Mouse (Mus musculus): ENCODE data around the gene Pck2. TPM values are rescaled to one million over a fixed set of nuclear protein-coding genes. Genes with fewer than 3 reads are reported as not detected.

Pck2 gene
- polyA plus RNA-seq, 1 experiment from 2014 or later, result 22.0 TPM

- ATAC-seq (ENCODE audit: low FRiP score, low read depth), result no peak
- 73% methylated on average over 17 of the region's 22 CpGs for WGBS
- H3K27me3 ChIP-seq, result peaks cover 18% of the 10 kb centered on the region; the same call in 1 of the 2 replicates
- no peaks in the 10 kb centered on the region for H3K9me3 ChIP-seq
- H3K4me2 ChIP-seq (replicated peaks), result no peak within 1 kb of the TSS
- H3K9ac ChIP-seq (replicated peaks), result no peak within 1 kb of the TSS
- H3K4me1 ChIP-seq, result peaks cover 4% of the 10 kb centered on the region; the same call in 1 of the 2 replicates
- H3K36me3 ChIP-seq, result no peaks in the 10 kb centered on the region; the same call in 1 of the 2 replicates
- no peak within 1 kb of the TSS for H3K4me3 ChIP-seq
- H3K27ac ChIP-seq (replicated peaks), result no peak within 1 kb of the TSS
These were observed 29.8 kb upstream of the Pck2 start, which contains the start of gene Cpne6 for GRCm38 (mm10) chr14:55510125-55510731. Gene Cpne6 (plus strand): TSS chr14:55510445.

GRCm38 (mm10) chr14:55511037-55511436 lies 29.0 kb upstream of the Pck2 start:
- Histone ChIP-seq H3K27me3 (peaks cover 18% of the 10 kb centered on the region; the same call in 1 of the 2 replicates), H3K36me3 (no peaks in the 10 kb centered on the region), H3K4me3 (no peak overlapping the region), H3K9ac (replicated peaks) (no peak overlapping the region), H3K9me3 (no peaks in the 10 kb centered on the region), H3K27ac (replicated peaks) (no peak overlapping the region), H3K4me2 (replicated peaks) (no peak overlapping the region), H3K4me1 (peaks cover 4% of the 10 kb centered on the region; the same call in 1 of the 2 replicates)
- 57% methylated on average over 7 of the region's 7 CpGs for WGBS
- no peak for ATAC-seq (ENCODE audit: low FRiP score, low read depth)

GRCm38 (mm10) chr14:55513927-55514326 lies 26.1 kb upstream of the Pck2 start:
- WGBS, result 75% methylated on average over 10 of the region's 10 CpGs
- no peaks in the 10 kb centered on the region for H3K9me3 ChIP-seq
- no peak overlapping the region for H3K4me2 ChIP-seq (replicated peaks)
- no peak for ATAC-seq (ENCODE audit: low FRiP score, low read depth)
- no peak overlapping the region for H3K4me3 ChIP-seq
- H3K27ac ChIP-seq (replicated peaks), result no peak overlapping the region
- no peak overlapping the region for H3K9ac ChIP-seq (replicated peaks)
- peaks cover 10% of the 10 kb centered on the region; the same call in 1 of the 2 replicates for H3K4me1 ChIP-seq
- H3K36me3 ChIP-seq, result no peaks in the 10 kb centered on the region
- peaks cover 23% of the 10 kb centered on the region; the same call in 1 of the 2 replicates for H3K27me3 ChIP-seq

DNA sequence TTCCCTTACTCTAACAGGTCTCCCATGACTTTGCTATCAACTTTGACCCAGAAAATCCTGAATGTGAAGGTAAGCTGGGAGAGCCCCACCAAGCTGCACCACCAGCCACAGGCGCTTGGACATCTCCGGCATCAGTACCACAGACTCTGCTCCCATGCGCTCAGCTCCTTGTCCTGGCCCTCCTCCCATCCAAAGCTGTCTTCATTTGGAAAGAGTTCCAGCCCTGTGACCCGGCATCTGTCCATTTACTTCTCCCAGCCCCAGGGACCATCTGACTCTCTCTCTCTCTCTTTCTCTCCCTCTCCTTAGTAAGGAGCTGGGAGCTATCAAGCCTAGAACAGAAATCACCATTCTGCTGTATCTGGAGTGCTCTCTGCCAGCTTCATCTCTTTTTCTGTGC lies 24.2 kb upstream of the Pck2 start:
- H3K4me1 ChIP-seq, result peaks cover 16% of the 10 kb centered on the region; the same call in 1 of the 2 replicates
- H3K9ac ChIP-seq (replicated peaks), result no peak overlapping the region
- H3K4me3 ChIP-seq, result no peak overlapping the region
- H3K4me2 ChIP-seq (replicated peaks), result no peak overlapping the region
- no peaks in the 10 kb centered on the region for H3K9me3 ChIP-seq
- 93% methylated on average over 4 of the region's 4 CpGs for WGBS
- ATAC-seq (ENCODE audit: low FRiP score, low read depth), result no peak
- H3K27me3 ChIP-seq, result peaks cover 32% of the 10 kb centered on the region; the same call in 1 of the 2 replicates
- no peak overlapping the region for H3K27ac ChIP-seq (replicated peaks)
- no peaks in the 10 kb centered on the region for H3K36me3 ChIP-seq

GRCm38 (mm10) chr14:55518897-55519296 lies 21.2 kb upstream of the Pck2 start:
- peaks cover 43% of the 10 kb centered on the region for H3K27me3 ChIP-seq
- ATAC-seq (ENCODE audit: low FRiP score, low read depth), result peak; percentile 69
- WGBS, result no CpG with 5 or more reads among the region's 2 CpGs

GRCm38 (mm10) chr14:55519604-55520003 lies 20.5 kb upstream of the Pck2 start:
- H3K4me2 ChIP-seq (replicated peaks), result no peak overlapping the region
- H3K36me3 ChIP-seq, result no peaks in the 10 kb centered on the region
- H3K9me3 ChIP-seq, result no peaks in the 10 kb centered on the region
- H3K4me1 ChIP-seq, result peaks cover 19% of the 10 kb centered on the region
- H3K9ac ChIP-seq (replicated peaks), result no peak overlapping the region
- no peak for ATAC-seq (ENCODE audit: low FRiP score, low read depth)
- 57% methylated on average over 4 of the region's 4 CpGs for WGBS
- H3K27me3 ChIP-seq, result peaks cover 43% of the 10 kb centered on the region
- H3K27ac ChIP-seq (replicated peaks), result 0 out of 2 replicates have a peak overlapping the region, but pooled peaks have one; percentile 25
- no peak overlapping the region for H3K4me3 ChIP-seq

More at GRCm38 (mm10) chr14:55518897-55519296, 21.2 kb upstream of the Pck2 start:
- Histone ChIP-seq H3K9me3 (no peaks in the 10 kb centered on the region), H3K4me3 (no peak overlapping the region), H3K27ac (replicated peaks) (peak overlapping the region; percentile 25; the same call in 1 of the 2 replicates), H3K36me3 (no peaks in the 10 kb centered on the region), H3K9ac (replicated peaks) (no peak overlapping the region), H3K4me1 (peaks cover 19% of the 10 kb centered on the region), H3K4me2 (replicated peaks) (no peak overlapping the region)

- no peak overlapping the region for H3K27ac ChIP-seq (replicated peaks)
- peak; percentile 57 for ATAC-seq (ENCODE audit: low FRiP score, low read depth)
- H3K9ac ChIP-seq (replicated peaks), result peak overlapping the region; percentile 50
- peak overlapping the region; percentile 79 for H3K4me2 ChIP-seq (replicated peaks)
- H3K4me3 ChIP-seq, result peak overlapping the region; percentile 47
- H3K9me3 ChIP-seq, result no peaks in the 10 kb centered on the region
- under 1% methylated on average over 61 of the region's 61 CpGs for WGBS
- peaks cover 19% of the 10 kb centered on the region for H3K4me1 ChIP-seq
- H3K36me3 ChIP-seq, result no peaks in the 10 kb centered on the region
- H3K27me3 ChIP-seq, result peaks cover 43% of the 10 kb centered on the region
These were observed 19.4 kb upstream of the Pck2 start for GRCm38 (mm10) chr14:55520451-55521361.

DNA sequence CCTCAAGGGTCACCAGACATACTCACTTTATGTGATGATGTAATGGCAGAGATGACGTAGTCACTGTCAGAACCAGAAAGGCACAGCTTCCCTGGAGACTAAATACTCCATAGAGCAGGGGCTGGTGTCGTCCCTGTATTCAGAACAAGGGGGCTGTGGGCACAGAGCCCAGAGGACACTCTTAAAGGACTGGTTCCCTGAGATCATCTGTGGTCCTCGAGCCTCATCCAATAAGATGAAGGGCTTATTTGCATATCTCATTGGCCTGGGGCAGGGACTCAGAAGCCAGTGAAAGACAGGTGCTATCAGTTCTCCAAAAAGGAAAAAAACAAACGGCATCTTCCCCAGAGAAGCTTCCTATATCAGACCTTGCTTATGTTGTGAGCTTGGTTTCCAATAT lies 16.0 kb upstream of the Pck2 start:
- Histone ChIP-seq H3K9ac (replicated peaks) (no peak overlapping the region), H3K36me3 (no peaks in the 10 kb centered on the region), H3K4me2 (replicated peaks) (no peak overlapping the region), H3K9me3 (no peaks in the 10 kb centered on the region), H3K4me1 (peaks cover 8% of the 10 kb centered on the region), H3K4me3 (no peak overlapping the region), H3K27me3 (peaks cover 39% of the 10 kb centered on the region), H3K27ac (replicated peaks) (no peak overlapping the region)
- ATAC-seq (ENCODE audit: low FRiP score, low read depth), result no peak
- WGBS, result 67% methylated on average over 4 of the region's 4 CpGs

DNA sequence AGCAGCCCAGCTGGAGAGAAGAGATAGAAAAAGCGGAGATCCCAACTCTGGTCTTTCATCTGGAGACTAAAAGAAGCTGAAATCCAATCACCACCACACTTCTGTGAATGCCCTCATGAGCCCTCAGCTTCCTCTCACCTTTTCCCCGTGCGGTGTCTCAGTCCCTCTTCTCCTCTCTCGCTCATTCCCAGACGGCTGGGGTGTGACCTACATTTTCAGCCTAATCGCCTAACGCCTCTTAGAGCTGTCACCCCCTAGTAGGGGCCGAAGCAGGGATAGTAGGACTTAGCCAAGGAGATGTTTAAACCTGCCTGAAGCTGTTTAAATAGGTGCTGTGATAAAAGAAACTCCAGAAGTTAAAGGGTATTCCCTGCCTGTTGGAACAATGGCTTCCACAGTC lies 15.3 kb upstream of the Pck2 start, which contains the start of gene Nrl:
TSS of gene Nrl (minus strand) at position 197 of the 400 bp plus-strand sequence.
- Histone ChIP-seq H3K27ac (replicated peaks) (no peak within 1 kb of the TSS), H3K27me3 (peaks cover 42% of the 10 kb centered on the region), H3K4me1 (peaks cover 6% of the 10 kb centered on the region; the same call in 1 of the 2 replicates), H3K4me2 (replicated peaks) (no peak within 1 kb of the TSS), H3K9me3 (no peaks in the 10 kb centered on the region), H3K4me3 (no peak within 1 kb of the TSS), H3K36me3 (no peaks in the 10 kb centered on the region), H3K9ac (replicated peaks) (no peak within 1 kb of the TSS)
- 47% methylated on average over 8 of the region's 8 CpGs for WGBS
- ATAC-seq (ENCODE audit: low FRiP score, low read depth), result no peak

DNA sequence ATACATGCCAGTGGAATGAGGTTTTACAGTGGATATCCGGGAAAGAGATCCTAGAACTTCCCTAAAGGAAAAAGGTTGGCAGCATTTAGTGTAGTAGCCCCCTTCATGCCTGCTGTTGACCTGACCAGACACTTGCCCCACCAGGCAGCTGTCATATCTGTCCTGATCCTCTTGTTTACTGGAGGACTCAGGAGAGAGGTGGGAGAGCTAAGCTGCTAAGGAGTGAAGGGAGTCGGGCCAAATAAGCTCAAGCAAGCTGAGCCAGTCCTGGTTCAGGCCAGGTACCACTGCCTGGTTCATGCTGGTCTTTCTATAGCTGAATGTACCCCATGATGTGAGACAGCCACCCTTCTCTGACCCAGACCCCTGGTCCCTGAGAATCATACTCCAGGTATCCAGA lies 13.4 kb upstream of the Pck2 start:
- Histone ChIP-seq H3K9me3 (no peaks in the 10 kb centered on the region), H3K4me3 (no peak overlapping the region), H3K4me2 (replicated peaks) (no peak overlapping the region), H3K36me3 (no peaks in the 10 kb centered on the region), H3K4me1 (no peaks in the 10 kb centered on the region), H3K27me3 (peaks cover 34% of the 10 kb centered on the region), H3K9ac (replicated peaks) (no peak overlapping the region), H3K27ac (replicated peaks) (no peak overlapping the region)
- WGBS, result 79% methylated on average over 2 of the region's 2 CpGs
- no peak for ATAC-seq (ENCODE audit: low FRiP score, low read depth)

DNA sequence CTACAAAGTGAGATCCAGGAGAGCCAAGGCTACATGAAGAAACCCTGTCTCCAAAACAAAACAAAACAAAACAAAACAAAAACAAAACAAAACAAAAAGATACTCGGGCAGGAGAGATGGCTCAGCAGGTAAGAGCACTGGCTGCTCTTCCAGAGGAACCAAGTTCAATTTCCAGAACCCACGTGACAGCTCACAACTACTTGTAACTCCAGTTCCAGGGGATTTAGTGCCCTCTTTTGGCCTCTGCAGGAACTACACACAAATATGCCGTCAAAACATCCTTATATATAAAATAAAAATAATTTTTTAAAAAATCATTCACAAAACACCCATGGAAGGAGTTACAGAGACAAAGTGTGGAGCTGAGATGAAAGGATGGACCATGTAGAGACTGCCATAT lies 12.1 kb upstream of the Pck2 start:
- Histone ChIP-seq H3K27ac (replicated peaks) (no peak overlapping the region), H3K4me3 (no peak overlapping the region), H3K4me1 (no peaks in the 10 kb centered on the region), H3K9me3 (no peaks in the 10 kb centered on the region), H3K9ac (replicated peaks) (no peak overlapping the region), H3K36me3 (no peaks in the 10 kb centered on the region), H3K27me3 (peaks cover 21% of the 10 kb centered on the region), H3K4me2 (replicated peaks) (no peak overlapping the region)
- ATAC-seq (ENCODE audit: low FRiP score, low read depth), result no peak
- 18% methylated on average over 3 of the region's 3 CpGs for WGBS
